Mouse (Mus musculus) regulatory T cell (primary cell): ENCODE measurements at regions not wholly inside any gene's neighbourhood (a gene's known extent, or its start where the extent isn't known, plus 50 kb on each side); places are given as distances from the start of the nearest gene placed in this dataset.

Source experiments
- in situ Hi-C: fragments of 300-600 bp; cut with MboI, MseI; formaldehyde crosslinking; loops from one replicate; pipeline ENCODE4 v1.15.1; 2025; ENCODE audit warnings: high pct_unique_total_duplicates

GRCm38 (mm10) chr14:24550763-24551471 is 64.0 kb downstream of the Rps24 start:
- in situ Hi-C loops: no loop called here

GRCm38 (mm10) chr14:24551472-24551783 is 64.5 kb downstream of the Rps24 start:
- in situ Hi-C loops: no loop called here

- in situ Hi-C loops: loop anchor here (10.0 kb wide), 1 partner anchor 920 kb away; no protein-coding TSS in a partner anchor
Observed at GRCm38 (mm10) chr14:24564801-24565624, 78.1 kb downstream of the Rps24 start.

- in situ Hi-C loops: loop anchor here (10.0 kb wide), 1 partner anchor 921 kb away; no protein-coding TSS in a partner anchor
Observed at GRCm38 (mm10) chr14:24565718-24566322, 78.9 kb downstream of the Rps24 start.

- in situ Hi-C loops: no loop called here
Observed at GRCm38 (mm10) chr14:24575111-24575510, 88.2 kb downstream of the Rps24 start.

- in situ Hi-C loops: no loop called here
Observed at GRCm38 (mm10) chr14:24578535-24579111, 91.7 kb downstream of the Rps24 start.

GRCm38 (mm10) chr14:24579153-24579795 is 92.3 kb downstream of the Rps24 start:
- in situ Hi-C loops: no loop called here

GRCm38 (mm10) chr14:24586133-24586908 is 99.4 kb downstream of the Rps24 start:
- in situ Hi-C loops: no loop called here

- in situ Hi-C loops: no loop called here
Observed at GRCm38 (mm10) chr14:24586982-24587672, 100.2 kb downstream of the Rps24 start.

- in situ Hi-C loops: no loop called here
Observed at GRCm38 (mm10) chr14:24588041-24588440, 101.1 kb downstream of the Rps24 start.

- in situ Hi-C loops: no loop called here
Observed at GRCm38 (mm10) chr14:24606444-24607173, 119.7 kb downstream of the Rps24 start.

GRCm38 (mm10) chr14:24608356-24608755 is 121.4 kb downstream of the Rps24 start:
- in situ Hi-C loops: no loop called here

GRCm38 (mm10) chr14:24612254-24612995 is 125.5 kb downstream of the Rps24 start:
- in situ Hi-C loops: no loop called here

GRCm38 (mm10) chr14:24615776-24616175 is 128.9 kb downstream of the Rps24 start:
- in situ Hi-C loops: no loop called here

- in situ Hi-C loops: no loop called here
Observed at GRCm38 (mm10) chr14:24616306-24617125, 129.6 kb downstream of the Rps24 start.

GRCm38 (mm10) chr14:24617126-24617375 is 130.1 kb downstream of the Rps24 start:
- in situ Hi-C loops: no loop called here

- in situ Hi-C loops: no loop called here
Observed at GRCm38 (mm10) chr14:24617393-24617861, 130.5 kb downstream of the Rps24 start.
